Mouse (Mus musculus): ENCODE data around the gene Tead2.

- no peak for TF ChIP-seq POLR2A (IDR thresholded peaks at IDR 0.05; ENCODE audit: low read depth, low read length)
- no peak for TF ChIP-seq CTCF (IDR thresholded peaks at IDR 0.05; ENCODE audit: extremely low read depth, insufficient read length, insufficient replicate concordance, low read depth, low read length)
Observed at GRCm38 (mm10) chr7:45175929-45176328, 39.6 kb upstream of the Tead2 start.

Measured in small intestine, adult 2 months (tissue).